Mouse (Mus musculus): Measurements from ENCODE around the gene Cic. TPM values are rescaled to one million over a fixed set of nuclear protein-coding genes. Genes with fewer than 3 reads are reported as not detected.
"Not testable (repeated sequence)": the region's sequence is repeated elsewhere in the genome, so short reads cannot be mapped to it uniquely, and the experiment has no call there.

The Cic gene
- total RNA-seq, 2 experiments from 2014 or later, result 324 to 333 TPM

DNA sequence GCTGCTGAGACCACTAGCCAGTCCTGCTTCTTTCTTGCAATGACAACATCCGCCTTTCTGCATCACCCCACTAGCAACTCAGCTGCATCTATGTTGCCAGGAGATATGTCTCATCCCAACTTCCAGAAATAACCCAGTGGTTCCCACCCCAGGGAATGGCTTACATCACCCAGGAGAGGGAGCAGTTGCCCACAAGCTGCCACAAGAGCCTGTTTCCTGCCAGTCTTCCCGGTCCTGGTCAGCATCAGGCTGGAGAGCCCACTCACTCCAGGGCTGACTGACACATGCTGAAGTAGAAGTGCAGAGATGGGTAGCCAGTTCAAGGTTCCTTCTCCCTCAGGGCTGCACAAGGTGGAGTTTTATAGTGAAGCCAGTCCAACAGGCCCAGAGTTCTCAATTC, 26.4 kb upstream of the Cic start:
- intact Hi-C loops (cut with DNase I), result loop anchor here (2.0 kb wide), 1 partner anchor 38 kb away; no protein-coding TSS in a partner anchor
- DNase-seq, result no peak

DNA sequence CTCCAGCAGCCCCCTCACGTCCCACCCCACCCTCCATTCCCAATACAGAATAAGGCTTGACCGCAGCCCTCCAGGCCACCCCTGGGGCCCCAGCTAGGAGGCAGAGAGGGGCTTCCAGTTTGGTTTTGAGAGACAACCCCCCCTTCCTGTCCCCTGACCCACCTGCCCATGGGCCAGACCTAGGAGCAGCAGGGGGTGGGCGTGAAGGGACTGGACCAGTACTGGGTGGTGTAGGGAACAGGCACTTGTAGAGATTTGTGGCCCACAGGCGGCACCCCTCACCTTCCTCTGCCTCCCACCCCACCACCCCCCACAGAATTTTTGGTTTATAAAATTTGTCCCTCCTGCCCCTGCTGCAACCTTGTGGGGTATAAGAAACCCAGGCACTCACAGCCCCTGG, 24.1 kb upstream of the Cic start:
- DNase-seq, result no peak
- intact Hi-C loops (cut with DNase I), result no loop called here

DNA sequence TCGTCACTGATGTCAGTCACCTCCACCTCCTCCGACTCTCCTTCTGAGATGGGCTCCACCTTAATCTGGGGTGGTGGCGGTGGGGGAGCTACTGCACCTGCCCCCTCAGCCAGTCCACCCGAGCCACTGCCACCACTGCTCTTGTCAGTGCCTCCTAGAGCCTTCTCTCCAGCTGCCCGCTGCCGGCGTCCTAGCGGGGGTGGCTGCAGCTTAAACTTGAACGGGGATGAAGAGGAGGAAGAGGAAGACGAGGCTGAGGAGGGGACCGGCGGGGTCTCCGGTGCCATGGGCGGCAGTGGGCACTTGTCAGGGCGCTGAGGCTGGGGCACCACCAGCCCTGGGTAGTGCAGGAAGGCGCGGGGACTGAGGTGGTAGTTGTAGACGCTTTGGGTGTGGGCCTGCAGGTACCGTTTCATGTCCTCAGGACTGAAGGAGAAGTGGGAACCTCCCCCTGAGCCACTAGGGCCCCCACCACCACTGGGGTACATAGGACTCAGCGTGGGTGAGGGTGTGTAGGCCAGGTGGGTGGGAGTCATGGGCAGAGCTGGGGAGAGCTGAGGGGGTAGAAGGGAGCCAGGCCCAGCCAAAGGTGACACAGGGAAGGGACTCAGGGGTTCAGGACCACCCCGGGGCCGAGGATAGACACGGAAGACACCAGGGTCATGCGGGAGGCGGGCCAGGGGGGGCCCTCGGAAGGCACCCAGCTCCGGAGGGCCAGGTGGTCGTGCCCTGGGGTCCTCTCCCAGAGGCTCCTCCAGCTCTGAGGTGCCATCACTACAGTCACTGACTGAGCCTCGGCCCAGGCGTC, 22.7 kb upstream of the Cic start:
- DNase-seq, result no peak
- intact Hi-C loops (cut with DNase I), result no loop called here

DNA sequence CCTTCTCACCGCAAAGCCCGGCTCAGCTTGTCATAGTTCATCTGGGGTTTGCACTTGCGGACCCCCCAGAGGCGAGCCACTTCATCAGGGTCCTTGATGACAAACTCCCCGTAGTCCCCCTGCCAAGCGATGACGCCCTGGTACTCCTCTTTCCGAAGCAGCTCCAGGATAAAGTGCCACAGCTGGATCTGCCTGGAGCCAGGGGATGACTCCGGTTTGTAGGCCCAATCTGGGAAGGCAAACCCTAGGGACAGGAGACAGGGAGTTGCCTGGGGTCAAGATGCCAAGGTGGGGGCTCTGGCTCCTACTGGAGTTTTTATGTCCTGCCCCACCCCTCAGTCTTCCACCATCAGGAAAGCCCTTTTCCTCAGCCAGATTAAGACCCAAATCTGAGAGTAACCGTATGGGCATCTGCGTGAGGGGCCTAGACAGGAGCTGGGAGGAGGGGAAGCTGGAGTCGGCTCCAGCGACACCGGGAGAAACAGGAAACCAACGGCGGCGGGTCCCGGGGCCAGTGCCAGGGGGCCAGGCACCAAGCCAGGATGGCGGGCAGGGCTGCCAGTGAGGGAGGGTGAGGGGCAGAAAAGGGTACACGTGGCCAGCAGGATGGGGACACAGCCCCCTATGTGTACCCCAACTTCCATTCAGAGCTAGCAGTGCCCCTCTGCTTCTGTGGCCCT, 21.3 kb upstream of the Cic start:
- DNase-seq, result peak; percentile 78
- intact Hi-C loops (cut with DNase I), result no loop called here

DNA sequence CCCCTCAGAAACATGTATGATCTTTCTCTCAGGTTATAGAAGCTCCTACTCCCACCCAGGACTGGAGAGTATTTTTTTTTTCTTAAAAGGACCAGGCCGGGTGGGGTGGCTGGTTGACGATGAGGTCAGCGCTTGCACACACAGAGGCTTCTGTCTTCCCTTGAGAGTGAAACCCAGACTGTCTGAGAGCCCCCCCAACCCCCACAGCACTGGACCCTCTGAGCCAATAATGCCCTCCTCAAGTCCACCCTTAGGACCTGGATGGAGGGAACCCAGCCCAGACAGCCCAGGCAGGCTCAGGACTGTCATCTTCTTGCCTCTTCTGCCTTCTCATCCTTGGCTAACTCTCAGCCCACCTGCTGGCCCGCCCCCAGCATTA, 20.8 kb upstream of the Cic start:
- peak; percentile 43 for DNase-seq
- intact Hi-C loops (cut with DNase I), result no loop called here

DNA sequence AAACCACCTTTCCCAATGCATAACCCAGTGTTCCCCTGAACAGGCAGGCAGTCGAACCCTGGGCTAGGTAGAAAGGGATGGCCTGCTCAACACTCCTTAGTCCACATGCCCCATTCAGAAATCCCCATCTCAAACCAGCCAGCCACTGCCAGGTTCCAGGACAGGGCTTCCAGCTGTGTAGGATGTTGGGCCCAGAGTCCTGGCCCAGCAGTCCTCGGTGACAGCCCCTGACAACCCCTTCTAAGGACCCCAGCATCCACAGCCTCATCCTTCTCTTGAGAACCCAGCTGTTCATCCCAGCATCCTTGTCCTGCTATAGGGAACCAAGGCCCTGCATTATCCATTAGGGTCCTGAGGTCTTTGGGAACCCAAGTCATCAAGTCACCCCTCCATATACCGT, 20.0 kb upstream of the Cic start:
- no peak for DNase-seq
- intact Hi-C loops (cut with DNase I), result no loop called here

DNA sequence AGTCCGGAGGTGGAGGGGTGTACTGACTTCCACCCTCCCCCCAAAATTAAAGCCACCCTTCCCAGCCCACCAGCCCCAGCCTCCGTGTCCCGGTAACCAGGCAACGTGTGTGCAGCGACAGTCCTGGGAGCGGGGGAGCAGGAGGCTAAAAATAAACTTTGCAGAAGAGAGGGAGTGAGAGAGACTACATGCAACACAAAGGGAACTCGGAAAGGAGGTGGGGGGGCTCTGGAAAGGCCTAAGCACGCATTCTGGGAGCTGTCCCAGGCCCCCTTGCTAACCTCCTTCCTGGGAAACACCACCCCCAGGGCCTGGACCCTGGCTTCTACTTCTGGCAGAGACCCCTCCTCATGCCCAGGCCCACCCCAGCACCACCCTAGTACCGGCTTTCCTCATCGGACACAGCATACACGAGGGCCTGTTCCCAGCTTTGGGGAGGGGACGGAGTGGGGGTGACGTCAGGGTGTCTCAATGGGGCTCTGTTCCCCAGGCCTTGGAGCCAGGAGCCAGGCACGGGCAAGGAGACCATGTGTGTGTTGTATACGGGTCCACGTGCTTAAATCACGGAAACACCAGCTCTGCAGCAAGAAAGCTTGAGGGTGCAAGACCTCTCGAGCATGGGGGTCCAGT, 19.4 kb upstream of the Cic start:
- intact Hi-C loops (cut with DNase I), result no loop called here

DNA sequence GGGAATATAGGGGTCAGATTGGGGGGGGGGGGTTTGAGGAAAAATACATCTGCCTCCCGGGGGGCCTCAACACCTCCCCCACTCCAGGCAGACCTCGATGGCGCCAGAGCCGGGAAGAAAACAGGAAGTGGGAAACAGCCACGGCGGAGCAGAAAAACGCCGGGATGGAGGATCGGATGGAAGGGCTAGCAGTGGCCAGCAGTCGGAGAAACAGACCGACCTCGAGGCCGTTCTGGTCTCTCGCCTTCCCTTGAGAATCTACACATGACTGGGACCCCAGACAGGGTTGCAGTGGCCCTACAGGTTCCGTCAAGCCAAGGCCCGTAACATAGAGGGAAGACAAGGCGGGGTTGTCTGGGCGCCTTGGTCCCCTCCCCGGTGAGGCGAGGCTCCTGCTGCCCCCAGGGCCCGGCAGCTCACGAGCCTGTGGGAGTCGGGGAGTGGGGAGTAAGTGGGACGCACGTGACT, 18.6 kb upstream of the Cic start:
- intact Hi-C loops (cut with DNase I), result no loop called here

More for the DNA sequence above, 19.4 kb upstream of the Cic start:
- DNase-seq, result peak; percentile 54

DNA sequence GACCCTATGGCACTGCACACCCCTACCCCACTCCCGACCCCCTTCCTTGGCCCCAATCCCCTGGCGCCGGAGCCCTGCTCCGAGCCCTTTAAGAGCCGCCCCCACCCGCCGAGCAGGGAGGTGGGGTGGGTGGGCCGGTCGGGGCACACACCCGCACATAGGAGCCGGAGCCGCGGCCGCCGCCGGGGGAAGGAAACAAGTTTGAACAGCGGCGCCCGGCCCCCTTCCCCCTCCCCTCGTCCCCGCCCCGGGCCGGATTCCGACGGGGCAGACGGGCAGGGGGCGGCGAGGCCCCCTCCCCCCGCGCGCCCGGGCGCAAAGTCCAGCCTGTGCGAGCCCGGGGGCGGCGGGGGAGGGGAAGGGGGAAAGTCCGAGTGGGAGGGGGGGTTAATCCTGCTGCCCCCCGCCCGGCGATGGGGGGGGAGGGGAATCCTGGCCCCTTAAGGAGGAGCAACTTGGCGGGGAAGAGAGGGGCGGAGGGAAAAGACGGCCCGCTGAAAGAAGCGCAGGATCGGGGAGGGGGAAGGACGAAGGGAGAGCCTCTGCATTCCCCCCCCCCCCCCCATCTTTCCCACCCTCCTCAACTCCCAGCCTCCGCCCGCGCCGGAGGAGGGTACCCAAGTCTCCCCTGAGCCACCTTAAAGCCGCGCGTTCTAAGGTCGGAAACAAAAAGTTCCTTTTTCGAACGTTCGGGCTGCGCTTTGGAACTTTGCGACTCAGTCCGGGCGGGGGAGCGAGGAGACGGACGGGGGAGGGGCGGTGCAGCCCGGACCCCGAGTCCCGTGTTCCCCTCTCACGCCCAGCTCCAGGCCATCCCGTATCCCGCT, 18.0 kb upstream of the Cic start:
- intact Hi-C loops (cut with DNase I), result no loop called here
- peak; percentile 79 for DNase-seq

More for the DNA sequence above, 18.6 kb upstream of the Cic start:
- DNase-seq, result no peak

DNA sequence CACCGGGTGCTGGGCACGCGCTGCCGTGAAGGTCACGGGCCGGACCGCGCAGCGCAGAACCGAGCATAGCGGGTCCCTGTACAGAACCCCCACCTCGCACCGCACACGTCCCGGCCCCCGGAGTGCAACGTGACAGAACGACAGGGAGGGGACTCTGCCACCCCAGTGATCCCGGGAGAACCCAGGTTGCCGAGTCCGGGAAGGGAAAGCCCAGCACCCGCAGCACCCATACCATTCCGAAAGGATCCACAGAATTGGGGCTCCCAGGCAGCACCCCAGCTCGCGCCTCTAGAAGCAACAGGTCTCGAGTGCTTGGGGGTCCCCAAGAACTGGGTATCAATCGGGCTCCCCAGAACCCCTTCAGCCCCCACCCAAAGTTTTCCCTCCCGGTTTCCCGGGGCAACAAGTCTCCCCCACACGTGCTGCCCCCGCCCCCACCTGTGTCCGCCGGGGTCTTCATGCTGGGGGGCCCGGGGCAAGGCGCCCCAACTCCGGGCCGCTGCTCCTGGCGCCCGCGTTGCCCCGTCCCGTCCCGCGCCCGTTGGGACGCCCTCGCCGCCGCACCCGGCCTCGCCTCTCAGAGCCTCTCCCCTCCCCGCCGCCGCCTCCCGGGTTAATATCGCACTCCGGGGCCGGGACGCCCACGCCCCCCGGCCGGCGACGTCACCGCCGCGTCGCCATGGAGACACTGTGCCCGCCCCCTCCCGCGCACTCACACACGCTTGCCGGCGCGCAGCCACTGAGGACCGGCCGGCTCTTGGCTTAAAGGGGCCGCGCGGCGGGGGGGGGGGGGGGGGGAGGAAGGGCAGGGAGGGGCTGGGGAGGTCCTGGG, 17.1 kb upstream of the Cic start, which contains the start of gene Erf:
TSS of gene Erf (minus strand) at position 621 of the 832 bp plus-strand sequence.
- intact Hi-C loops (cut with DNase I), result no loop called here
- DNase-seq, result peak; percentile 95

DNA sequence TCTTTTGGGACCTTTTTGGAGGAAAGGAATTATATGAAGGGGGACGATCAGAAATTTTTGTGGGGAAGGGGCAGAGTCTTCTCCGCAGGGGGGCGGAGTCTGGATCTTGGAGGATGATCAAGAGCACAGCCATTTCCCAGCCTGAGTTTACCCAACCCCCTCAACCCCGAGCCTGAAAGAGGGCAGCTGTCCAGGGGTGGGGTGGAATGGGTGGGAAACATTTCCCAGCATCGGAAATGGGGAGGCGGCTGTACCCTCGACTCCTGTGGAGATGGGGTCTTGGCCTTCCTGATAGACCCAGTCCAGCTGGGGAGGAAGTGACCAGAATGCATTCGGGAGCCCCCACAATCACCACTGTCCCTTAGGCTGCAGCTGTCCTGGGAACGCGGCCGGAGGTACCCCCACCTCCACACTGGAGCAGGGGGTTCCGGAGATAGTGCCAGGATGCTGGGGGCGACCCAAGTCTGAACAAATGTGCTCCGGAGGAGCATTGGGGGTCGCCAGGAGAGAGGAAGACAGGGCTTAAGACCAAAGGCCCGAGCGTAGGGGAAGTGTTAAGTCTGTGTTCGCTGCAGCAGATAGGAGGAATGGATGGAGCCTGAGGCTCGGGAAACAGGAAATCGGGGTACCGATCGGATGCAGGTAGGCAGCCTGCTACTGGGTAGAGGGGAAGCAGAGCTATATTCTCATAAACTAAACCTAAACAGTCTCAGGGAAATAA, 16.3 kb upstream of the Cic start:
- peak; percentile 78 for DNase-seq
- intact Hi-C loops (cut with DNase I), result no loop called here

DNA sequence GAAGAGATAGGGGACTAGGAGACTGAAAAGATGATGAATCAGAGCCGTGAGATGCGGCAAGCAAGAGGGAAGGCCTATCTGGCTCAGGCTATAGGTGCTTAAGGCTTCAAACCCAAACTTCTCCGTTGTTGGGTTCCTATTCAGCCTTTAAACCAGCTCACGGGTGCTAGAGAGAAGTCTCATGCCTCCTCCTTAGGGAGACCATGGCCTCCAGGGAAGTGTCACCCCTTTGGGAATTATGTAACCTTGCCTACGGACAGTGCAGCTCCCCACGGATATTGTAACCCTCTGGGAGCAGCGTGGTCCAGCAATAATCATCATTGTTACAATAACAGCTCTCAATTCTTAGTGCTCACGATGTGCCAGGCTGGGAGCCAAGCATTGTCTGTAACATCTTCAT, 15.7 kb upstream of the Cic start:
- no peak for DNase-seq
- intact Hi-C loops (cut with DNase I), result no loop called here

DNA sequence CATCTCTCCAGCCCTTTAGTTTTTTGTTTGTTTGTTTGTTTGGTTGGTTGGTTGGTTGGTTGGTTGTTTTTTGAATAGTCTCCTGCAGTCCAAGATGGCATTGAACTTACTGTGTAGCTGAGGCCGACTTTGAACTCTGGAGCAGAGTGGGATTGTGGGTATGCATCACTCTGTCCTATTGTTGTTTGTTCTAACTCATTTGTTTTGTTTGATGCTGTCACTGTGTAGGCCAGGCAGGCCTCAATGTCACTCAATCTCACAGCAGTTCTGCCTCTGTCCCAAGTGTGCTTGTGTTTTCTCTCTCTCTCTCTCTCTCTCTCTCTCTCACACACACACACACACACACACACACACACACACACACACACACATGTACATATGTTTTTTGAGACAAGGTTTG, 5.6 kb upstream of the Cic start:
- intact Hi-C loops (cut with DNase I), result no loop called here
- DNase-seq, result no peak

DNA sequence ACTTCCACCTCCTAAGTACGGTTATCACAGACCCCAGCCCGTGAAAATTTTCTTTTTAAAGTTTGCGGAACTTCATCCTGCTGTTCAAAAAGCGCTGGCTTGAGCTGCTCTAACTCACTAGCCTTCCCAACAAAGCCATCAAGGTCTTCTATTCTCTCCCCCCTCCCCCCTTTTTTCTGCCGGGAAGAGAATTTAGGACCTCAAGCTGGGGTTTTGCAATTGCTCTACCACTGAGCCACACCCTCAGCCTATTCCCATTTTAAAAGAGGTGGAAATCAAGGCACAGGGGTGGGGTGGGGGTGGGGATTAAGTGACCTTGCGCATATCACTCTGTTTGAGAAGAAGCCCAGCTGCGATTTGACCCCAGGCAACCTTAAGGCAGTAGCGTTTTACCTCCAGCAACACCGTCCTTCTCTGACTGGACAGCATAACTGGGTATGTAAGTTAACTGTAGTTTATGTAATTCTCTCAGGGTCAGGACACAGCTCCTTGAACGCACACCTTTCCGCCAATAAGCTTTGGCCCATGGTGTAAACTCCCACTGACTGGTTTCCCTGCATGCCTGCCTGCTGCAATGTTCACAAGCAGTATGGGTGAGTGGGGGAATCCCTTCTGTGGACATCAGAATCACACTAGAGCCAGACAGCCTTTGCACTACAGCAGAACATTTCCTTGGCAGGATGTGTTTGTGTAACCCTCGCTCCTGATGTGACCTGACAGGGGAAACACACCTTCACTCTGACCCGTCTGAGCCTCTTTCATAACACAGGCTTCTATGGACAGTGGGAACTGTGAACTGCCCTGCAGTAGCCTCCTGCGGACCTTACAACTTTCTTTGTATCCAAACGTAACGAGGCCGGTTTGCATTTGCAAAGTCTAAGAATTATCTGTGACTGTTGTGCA, 3.3 kb upstream of the Cic start:
- intact Hi-C loops (cut with DNase I), result no loop called here
- DNase-seq, result no peak

DNA sequence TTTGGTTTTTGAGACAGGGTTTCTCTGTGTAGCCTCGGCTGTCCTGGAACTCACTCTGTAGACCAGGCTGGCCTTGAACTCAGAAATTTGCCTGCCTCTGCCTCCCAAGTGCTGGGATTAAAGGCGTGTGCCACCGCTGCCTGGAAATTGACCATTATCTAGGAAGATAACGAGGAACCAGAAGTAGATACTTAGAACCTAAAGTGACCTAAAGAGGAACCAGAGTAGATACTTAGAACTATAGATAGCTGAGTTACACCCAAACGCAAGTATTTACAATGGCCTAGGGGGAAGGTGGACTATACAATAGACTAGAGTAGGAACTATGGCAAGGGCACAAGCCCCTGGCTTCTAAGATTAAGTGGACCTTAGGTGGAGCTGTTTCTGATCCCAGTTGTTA, 1.8 kb upstream of the Cic start:
- DNase-seq; intact Hi-C loops (cut with DNase I): not testable (repeated sequence)

DNA sequence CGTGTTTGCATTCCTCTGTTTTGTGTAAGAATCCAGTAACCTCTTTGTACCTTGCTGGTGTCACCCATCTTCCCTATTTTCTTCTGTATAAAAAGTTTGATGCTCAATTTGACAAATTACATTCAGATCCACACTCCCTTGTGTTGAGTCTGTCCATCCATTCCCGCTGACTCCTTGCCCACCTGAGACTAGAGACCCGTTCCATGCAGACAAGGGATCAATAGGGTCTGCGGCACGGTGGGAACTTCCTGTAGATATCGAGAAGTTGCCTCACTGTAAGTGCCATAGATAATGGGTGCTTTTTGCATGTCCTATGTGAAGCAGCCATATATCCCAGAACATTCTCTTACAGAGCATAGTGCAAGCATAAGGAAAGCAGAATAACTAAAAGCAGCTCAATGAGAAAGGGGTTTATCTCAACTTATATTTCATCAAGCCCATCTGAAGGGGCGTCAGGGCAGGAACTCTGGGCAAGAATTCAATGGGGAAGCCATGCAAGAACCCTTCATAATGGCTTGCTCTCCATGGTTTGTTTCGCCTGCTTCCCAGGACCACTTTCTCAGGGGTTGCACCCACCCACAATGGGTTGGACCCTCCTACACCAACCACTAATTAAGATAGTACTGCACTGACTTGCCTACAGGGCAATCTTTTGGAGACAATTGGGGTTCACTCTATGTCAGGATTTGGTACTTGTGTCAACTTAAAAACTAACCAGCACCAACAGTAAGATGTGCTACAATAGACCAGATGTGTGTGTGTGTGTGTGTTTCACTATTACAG, 1.1 kb upstream of the Cic start:
- no peak for DNase-seq
- intact Hi-C loops (cut with DNase I), result no loop called here

DNA sequence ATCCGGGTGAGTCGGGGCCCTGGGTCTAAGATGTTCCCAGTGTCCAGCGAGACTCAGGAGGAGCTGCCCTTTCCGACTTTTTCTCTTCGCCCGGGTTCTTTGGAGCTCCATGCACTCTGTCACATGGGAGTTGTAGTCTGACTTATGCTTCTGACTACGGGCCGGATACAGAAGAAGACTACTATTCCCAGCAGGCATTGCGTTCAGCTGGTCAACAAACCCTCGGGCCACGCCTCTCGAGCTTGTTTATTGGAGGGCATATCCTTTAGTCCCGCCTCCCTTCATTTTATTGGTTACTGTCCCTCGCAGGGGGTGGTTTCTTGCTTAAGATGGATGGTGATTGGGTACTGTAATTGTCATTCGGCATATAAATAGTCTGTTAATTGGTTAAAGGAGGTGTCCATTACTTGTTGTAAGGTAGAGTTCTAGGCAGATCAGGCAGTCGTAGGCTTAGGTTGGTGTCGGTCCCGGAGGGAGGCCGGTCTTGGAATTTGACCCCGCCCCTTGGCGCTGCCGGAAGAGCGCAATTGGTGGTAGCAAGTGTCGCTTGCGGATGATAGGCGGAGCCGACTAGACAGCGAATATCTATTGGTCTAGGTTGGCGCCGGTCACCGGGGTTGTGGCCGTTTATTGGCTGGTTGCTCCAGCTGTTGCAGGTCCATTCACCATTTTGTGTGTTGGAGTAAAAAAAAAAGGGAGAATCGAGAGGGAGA, 403 bp downstream of the Cic start:
- DNase-seq, result peak; percentile 100
- intact Hi-C loops (cut with DNase I), result no loop called here

Data from left cerebral cortex, postnatal 4 days (tissue).